Mouse (Mus musculus): ENCODE results near the gene Fer.

The Fer gene

DNA sequence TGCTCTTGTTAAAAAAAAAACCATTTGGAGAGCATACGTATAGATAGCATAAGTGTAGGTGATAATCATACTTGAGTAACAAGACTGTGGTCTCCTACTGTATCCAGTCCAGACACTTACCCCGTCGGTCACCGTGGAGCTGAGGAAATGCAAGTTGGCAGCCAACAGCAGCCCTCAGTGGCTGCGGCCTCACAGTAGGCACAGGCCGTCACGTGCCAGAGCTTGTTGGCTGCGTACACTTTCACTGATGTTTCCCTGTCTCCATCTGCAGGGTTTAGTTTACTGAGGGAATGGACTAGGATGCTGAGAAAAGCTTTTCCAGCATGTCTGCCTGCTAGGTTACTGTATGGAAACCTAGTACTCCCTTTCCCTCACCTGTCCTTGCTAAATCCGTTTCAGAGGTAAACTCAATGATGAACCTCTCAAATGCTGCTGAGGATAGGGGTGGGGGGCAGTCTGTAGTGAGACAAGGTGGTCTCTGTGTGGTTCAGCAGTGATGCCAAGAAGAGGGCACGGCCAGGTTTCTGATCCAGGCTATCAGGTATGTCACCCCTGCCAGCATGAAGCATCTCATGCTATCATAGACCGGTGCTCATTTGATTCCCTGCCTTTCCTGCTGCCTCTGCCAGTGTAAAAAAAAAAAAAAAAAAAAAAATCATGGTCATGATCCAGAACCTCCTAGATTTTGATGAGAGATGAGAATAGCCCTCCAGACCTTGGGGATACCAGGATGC, 224.2 kb downstream of the Fer start:
- DNase-seq (ENCODE audit: low spot score): no peak

DNA sequence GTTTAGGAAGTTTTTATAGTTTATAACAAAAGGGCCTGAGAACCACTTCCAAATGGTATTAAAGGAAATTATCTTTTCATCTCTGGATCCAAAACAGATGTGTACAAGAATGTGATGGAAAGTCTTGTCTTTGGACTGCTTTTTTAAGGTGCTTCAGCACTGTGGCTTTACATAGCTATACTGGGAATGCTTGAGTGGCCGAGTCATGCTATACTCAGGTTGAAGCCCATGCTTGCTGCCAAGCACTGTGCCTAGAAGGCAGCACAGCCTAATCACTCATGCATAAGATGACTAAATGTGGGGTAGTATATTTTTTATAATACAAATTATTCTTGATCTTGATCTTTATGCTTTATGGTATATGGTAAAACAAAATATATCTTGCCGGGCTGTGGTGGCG, 225.0 kb downstream of the Fer start:
- no peak for DNase-seq (ENCODE audit: low spot score)

DNA sequence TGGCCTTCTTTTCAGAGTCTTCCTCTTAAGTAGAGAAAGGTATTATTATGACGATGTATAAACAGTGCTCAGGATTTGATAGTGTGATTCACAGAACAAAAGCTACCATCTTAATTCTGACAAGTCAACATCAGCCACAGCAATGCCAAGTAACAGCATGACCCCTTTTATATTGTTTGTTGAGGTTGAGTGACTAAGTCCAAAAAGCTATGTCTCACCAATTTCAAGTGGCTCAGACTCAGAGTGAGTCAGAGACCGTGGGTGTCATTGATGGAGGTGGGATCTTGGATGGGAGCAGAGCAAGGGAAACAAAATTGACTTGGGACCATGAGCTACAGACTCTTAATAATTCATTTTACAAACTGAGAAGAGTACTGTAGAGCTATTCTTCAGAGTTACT, 230.9 kb downstream of the Fer start:
- DNase-seq (ENCODE audit: low spot score): no peak

DNA sequence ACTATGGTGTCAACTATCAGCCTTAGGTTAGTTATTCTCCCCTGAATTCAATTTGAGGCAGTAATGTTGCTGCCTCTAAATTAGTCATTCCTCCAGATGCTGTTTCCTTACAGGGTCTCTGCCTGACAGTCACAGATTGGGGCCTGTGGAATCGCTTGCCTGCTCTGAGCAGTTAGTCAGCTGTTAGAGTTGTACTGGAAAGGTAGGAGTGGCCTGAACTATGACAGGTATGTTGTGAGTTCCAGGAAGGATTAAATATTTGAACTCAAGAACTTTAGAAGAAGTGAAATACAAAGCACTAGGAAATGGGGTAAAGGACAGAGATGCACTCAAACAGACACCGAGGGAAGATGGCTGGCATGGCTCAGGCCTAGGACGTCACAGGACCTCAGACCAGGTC, 233.9 kb downstream of the Fer start:
- DNase-seq (ENCODE audit: low spot score): no peak

DNA sequence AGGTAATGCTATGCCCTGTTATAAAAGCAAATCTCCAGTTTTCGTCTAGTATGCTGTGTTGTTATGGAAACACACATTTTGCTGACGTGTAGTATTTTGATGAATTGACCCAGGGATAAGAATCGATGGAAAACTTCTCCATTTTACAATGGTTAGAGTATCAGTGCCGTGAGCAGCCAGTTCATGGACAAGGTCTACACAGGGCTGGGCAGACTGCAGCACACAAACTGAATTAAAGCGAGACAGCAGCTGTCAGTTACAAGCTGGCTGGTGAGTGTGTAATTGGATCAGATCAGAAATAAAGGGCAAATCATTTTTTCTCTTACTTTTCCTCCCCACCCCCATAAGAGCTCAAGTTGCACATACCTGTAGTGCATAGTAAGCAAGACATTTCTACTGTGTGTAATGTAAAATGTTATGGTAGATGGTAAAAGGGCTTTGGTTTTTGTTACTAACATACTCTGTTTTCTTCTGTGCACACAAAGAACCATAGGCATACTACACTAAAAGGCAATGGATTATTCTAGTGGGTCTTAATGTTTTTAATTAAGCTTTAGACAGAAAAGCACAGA, 235.0 kb downstream of the Fer start:
- DNase-seq (ENCODE audit: low spot score): no peak

DNA sequence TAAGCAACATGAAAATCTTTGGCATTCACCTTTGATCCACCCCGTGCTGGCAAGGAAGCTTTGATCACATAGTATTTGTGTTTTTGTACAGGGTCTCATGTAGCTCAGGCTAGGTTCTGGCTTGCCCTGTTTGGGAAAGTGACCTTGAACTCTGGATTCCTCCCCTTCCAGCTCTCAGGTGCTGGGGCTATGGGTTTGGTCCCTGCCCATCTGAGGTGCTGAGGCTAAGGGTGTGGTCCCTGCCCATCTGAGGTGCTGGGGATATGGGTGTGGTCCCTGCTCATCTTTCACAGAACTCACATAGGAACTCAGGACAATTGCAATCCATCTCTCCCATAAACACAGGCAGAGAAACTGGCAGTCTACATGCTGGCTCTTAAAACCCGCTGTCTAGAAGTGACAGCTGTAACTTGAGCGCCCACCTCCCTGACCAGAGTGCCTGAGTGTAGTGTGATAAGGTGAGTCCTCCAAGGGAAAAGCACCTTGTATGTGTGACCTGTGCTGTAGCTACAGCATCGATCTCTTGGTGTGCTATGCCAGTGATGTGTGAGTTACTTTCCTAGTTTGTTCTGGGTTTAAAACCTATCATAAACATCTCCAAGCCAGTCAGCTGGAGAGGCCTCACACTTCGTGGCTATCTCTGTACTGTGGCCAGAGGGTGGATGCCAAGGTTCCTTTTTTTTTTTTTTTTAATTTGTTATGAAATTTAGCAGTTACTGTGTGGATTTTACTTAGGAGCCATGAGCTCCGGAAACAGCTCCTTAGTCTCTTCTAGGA, 236.7 kb downstream of the Fer start:
- DNase-seq (ENCODE audit: low spot score): no peak

DNA sequence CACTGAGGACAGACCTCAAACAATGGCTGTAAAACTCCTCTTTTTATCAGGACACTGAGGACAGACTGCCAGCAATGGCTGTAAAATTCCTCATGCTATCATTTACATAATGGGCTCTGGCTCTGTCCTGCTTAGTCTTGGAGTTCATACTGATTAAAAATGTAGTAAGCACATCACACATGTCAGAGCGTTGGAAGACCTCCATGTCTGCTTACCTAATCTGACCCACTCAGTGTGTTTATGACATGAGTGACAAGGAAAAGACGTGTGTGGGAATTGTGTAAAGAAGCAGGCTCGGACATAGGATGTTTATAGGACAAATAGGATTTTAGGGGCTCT, 237.3 kb downstream of the Fer start:
- DNase-seq (ENCODE audit: low spot score): no peak

DNA sequence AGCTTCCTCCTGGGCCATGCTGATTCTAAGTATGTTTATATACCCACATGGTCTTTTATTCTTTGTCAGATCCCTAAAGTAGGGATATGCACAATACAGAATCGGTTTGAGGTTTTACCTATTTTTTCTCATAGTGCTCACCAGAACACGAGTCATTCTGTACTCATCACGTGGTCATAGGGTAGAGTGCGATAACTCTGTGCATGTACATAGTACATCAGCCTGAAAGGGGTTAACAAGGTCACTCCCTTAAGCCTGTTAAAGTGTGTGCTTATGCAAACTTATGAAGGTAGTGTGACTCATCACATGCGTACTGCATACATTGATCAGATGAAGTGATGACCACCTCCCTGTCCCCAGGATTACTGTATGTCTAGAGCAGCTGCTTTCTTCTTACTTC, 245.9 kb downstream of the Fer start:
- no peak for DNase-seq (ENCODE audit: low spot score)

DNA sequence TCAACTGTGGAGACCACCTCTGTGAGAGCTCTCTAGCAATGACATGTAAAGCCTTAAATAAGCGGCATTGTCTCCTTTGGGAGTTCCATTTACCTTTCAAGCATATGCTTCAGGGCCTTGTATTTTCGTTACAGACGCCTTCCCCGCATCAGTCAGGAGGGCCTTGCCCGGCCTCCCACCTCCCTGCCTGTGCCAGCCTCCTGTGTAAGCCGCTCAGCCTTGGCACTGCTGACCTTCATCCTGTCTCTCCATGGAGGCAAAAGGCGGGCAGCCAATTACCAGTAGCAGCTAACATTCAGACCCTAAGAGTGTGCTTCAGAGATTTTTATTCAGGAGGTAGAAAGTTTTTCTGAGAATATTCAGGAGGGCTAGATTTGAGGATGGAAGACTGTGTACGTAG, 247.0 kb downstream of the Fer start:
- no peak for DNase-seq (ENCODE audit: low spot score)

DNA sequence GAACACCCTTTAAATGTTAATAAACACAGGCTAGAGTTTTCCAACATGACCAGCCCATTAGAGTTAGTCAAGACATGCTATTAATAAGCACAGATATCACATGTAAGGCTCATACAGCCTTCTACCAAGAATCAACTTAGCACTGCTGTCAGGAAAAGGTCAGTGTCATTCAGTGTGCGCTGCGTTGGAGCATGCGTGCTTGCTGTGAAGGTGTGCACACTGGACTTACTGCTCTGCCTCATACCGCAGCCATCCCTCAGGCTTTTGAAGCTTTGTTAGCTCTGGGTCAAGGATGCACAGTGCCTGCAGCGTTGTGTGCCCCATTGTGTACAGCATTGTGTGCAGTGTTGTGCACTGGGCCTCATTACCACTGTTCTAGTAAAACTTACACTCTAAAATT, 250.8 kb downstream of the Fer start:
- no peak for DNase-seq (ENCODE audit: low spot score)

DNA sequence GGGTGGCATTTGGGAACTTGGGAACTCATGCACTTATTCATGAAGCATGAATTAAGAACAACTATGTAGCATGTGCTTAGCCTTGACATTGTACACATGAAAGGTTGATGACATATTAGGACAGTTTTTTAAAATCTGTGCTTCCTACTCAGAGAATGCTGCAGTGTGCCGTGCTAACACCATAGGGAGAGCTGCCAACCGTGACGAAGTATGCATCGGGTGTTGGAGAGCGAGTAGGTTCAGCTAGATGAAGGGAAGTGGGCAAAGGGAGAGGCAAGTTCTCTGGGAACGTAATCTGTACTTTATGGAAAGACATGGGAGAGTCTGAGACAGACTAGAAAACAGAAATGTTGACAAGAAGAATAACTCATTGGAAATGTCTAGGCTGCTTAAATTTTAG, 253.9 kb downstream of the Fer start:
- no peak for DNase-seq (ENCODE audit: low spot score)

DNA sequence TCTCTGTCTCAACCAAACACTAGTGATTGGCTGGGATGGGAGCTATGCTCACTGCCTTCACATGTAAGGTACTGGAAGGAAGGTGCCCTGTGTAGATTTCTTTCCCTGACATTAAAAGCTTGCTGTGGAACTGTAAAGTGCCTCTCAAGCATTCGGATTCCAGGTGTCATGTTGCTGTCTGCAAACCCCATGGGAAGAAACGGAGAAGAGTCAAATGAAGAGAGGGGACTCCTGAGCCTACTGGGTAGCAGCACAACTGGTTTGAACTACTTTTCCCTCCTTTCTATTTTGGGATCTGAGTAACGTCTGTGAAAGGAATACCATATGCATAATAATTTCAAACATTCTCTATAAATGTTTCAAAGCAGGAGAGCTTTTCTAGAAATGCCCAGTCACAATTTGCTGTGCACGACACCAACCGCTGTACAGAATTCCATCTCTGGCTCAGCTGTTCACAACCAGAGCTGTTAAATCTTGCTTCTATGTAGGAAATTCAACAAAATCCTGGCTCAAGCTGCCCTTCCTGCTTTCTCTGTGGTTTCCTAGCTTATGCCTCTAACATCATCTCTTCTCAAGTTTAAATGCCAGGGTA, 256.9 kb downstream of the Fer start:
- DNase-seq (ENCODE audit: low spot score): no peak

DNA sequence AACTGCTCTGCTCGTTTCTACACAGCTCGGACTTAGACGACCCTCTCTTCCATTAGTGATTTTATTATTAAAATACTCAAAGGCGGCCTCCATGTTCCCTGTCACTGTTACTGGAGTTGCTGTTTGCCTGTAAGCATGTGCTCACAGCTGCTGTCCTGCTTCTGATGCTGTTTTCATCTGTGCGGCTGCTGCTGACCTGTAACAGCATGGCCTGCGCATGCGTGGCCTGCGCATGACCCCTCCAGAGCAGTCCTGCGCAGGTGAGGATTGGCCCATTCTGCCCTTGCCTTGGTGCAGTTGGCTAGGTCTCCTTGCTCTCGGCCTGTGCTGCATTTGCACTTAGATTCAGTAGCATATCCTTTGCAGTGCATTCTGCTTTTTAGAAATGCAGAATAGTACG, 259.7 kb downstream of the Fer start:
- no peak for DNase-seq (ENCODE audit: low spot score)

DNA sequence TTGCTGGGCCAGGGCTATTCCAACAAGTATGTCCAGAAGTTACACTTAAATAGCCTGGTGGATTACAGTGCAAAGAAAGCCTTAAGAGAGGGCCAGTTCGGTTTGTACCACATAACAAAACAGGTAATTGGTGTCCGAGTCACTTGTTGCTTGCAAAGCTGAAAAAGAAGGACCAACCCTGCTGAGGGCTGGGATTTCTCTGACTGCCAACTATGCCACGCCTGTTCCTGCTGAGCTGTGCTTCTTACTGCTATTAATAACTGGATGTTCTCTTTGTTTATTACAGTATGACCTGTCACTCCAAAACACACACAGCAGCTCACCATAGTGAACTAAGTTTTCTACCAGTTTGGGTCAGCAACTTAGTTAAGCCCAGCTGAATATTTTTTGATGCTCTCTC, 260.9 kb downstream of the Fer start:
- DNase-seq (ENCODE audit: low spot score): no peak

DNA sequence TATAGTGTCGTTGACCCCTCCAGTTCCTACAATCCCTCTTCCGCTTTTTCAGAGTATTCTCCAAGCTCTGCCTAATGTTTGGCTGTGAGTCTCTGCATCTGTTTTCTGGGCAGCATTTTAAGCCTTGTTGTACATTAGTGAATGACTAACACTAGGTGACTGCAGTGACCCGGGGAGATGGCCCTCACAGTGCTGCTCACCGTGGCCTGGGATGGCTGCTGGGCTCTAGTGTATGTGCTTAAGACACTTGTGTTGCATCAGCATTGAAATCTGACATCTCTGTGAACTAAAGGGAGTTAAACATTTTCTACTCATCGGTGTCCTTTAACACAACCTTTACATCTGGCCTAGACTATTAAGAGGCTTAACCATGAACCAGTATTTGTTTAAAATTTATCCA, 264.0 kb downstream of the Fer start:
- DNase-seq (ENCODE audit: low spot score): no peak

DNA sequence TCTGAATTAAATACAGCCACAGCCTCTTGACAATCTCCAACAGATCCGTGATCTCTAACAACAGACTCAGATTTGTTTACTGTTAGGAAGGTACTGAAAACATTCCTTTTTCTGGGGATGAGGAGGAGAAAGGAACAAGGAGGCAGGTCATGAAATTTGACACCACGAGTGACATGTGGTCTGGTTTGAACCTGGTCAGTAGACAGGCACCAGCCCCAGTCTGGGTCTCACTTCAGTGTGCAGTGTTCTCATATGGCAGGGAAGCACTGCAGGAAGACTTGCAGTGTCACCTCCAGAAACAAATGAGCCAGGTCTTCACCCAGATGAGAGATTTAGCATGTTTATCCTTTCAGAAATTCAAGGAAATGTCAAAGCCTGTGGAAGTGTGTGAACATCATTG, 266.9 kb downstream of the Fer start:
- no peak for DNase-seq (ENCODE audit: low spot score)

DNA sequence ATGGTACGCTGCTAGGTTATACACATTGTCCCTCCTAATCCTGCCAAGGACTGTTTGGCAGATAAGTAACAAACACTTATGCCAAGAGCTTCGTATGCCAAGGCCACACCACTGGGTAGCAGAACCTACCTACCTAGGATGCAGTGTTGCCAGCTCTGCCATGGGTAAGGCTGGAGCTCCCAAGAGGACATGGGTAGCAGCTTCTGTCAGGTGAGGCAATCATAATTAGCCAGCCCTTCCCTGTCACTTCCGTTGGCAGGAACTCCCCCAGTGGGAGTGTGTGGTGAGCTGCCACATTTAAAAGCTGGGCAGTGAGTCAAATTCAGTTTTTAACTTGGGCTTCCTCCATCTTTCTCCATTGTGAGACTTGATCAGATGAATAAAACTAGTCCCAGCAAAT, 267.5 kb downstream of the Fer start:
- DNase-seq (ENCODE audit: low spot score): no peak

DNA sequence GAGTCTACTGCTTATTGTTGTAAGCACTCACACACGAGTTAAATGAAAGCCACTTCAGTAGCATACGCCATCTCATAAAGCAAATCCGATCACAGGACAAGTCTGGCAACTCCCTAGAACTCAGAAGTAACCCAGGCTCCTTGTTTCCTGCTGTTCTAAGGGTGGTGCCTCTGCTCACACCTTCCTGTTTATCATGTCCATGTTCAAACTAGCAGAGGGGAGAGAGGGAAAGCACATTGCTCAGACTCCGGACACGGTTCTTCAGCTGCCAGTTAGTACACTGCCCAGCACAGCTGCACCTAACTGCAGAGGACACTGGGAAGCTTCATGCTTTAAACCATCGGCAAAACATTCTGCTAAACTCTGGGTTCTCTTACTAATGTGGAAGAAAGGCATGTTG, 269.3 kb downstream of the Fer start:
- no peak for DNase-seq (ENCODE audit: low spot score)

DNA sequence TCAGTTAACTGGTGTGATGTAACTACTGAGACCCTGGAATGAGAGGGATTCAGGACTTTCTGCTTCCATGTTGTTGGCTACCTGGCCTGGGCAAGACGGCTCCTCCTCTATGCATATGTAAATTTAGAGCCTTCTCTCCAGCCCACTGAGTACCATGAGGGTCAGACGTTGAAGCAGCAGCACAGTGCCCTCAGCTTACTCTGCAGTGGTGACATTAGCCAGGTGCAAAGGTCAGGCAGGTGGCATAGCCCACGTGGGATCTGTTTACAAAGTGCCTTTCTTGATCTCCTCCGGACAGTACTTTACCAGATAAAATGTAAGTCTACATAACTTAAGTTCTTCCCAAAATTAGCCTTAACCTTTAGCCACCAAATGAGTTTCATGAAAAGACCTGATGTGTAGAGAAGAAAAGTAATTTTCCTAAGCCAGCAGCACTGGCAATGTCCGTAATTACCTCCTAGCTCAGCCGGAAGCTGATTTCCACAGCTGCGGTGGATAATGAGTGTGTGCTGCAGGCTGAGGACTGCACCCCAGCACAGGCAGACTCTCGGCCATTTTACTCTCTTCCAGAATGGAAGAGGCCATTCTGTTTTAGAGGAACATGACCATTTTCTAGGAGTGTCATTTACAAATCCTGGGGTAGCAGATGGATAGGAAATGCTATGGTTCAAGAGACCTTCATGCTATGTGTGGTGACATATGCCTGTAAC, 273.2 kb downstream of the Fer start:
- DNase-seq (ENCODE audit: low spot score): no peak

DNA sequence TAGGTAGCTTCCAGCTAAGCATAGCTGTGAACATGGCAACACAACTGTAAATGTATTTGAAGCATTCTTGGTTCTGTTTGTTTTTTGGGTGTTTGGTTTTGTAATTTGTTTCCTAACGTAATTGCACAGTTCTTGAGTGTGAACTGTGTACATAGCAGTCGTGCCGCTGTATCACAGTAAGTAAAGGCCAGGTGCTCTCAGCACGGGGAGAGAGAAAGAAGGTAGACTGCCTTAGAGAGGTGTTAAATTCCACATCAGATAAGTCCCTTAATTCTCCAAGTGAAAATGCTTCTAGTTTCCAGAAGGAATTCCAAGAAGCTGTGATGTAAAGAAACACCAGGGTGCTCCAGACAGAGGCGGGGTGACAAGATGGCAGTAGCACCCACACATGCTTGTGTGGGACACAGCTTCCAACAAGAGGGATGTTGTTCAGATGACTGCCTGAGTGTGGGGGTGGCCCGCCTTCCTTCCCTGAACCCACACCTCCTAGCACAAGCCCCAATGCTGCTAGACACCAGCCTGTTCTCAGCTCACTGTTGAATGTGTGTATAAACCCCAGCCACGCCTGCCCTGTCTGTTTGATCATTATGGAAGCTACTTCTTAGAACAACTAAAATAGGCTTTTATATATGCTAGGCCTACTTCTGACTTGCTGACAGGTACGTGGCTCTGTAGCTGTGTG, 275.3 kb downstream of the Fer start:
- no peak for DNase-seq (ENCODE audit: low spot score)

DNA sequence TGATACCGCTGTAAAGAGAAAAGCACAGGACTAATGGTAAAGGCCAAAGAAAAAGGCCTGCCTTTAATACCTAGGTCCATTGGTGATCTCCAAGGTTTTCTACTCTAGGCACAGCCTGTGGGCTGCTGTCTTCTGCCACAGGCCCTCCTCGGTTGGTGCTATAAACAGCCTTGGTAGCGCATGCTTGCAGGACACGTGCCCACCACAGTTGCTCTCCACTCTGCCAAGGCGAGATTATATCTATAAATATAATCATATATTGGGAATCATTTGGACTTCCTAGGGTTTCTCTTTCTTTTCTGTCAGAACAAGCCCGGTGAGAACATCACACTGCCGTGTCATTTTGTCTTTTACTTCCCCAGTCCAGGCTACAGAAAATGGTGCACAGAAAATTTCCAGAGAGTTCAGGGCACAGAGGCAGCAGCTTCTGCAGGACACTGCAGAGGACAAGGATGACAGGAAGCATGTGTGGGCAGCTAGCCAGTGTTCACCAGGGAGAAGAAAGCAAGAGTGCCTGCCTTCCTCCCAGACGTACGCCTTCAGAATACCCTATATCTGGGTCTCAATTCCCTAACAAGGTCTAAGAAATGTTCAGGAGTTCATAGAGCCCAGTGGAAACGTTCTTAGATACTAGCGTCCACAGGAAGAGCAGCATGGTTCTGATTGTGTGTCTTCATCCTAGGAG, 276.5 kb downstream of the Fer start:
- no peak for DNase-seq (ENCODE audit: low spot score)
